Mouse (Mus musculus): ENCODE measurements at regions not wholly inside any gene's neighbourhood (a gene's known extent, or its start where the extent isn't known, plus 50 kb on each side); places are given as distances from the start of the nearest gene placed in this dataset.

DNA sequence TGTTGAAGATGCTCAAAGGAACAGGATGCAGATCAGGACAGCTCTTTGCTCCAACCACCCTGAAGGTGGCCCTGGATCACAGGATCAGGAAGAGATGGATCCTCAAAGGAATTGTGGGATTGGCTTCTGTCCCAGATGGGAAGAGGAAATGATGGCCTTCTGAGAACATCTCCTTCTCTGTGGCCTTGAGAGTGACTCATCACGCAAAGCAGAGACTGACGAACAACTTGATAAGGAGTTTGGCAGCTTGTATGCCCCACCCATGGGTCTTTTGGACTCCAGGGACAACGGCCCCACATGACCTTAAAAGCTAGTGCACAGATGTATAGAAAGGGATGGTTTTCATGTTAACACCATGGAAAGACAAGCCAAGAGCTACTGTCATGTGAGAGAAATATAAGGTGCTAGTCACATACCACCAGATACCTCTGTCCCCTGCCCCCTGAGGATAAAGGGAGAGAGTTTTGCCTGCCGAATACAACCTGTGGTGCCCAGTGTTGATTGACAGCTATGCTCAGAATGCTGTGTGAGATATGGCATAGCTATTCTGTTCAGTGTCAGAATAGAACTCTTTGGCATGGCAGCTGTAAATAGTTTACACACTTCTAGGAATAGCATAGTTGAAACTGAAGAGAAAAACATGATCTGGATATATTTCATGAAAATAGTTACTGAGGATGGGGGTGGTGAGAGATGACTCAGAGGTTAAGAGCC is 109.2 kb upstream of the S1pr3 start:
- no peak for DNase-seq

DNA sequence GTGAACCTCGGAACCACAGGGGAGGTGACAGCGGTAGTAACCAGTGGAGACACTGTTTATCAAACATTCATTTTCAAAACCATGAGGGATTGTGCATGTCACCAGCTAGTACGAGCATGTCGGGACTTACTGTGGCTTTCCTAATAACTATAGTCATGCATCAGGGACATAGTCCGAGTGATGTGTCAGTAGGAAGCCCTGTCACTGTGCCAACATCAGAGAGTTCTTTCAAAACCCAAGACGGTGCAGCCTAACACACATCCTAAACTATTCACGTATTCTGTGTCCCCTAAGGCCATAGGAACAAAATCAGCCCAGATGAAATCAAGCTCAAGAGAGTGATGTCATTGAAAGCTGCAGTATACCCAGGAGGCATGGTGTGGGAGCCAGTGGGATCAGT is 107.0 kb upstream of the S1pr3 start:
- no peak for DNase-seq

DNA sequence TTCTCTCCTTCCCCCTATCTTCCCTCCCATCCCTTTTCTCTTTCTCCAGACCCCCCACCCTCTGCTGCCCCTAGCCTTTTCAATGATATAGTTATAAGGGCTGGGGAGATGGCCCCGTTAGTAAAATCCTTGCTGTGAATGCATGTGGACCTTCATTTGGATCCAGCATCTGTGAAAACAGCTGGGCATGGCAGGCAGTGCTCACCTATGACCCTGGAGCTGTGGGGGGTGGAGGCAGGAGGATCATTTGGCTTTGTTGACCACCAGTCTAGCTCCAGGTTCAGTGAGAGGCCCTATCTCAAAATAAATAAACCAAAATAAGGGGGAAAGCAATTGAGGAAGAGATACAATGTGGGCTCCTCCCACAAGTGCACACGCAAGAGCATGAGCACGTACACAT is 105.3 kb upstream of the S1pr3 start:
- no peak for DNase-seq

DNA sequence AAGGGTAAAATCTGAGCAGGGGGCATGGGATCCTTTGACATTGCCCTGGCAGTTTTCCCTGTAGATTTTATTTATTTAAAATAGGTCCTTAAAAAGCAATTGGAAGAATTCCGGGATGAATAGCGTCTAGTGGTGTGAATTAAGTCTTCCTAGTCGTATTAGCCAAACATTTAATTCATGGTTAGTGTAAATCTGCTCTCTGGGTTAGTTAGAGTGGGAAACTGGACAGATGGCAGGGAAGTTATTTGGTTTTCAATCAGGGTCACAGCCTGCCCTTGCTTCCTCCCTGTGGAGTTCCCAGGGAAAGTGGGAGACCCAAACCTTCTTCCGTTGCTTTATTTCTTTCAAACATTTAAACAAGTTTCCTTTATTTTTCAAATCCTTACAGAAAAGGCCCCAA is 103.8 kb upstream of the S1pr3 start:
- no peak for DNase-seq

DNA sequence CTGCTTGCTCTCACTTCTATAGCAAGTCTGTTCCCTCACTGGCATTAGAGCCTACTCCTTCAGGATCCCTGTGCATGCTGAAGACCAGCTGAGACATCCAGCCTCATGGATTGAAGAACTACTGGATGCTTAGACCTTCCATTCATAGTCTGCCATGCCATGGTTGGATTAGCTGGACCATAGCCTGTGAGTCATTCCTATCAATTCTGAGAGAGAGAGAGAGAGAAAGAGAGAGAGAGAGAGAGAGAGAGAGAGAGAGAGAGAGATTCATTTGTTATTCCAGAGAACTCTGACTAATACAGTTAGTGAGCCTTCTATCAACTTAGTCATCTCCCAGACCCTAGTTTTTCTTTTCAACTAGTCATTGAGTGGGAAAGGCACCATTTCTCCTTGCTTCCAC is 99.0 kb upstream of the S1pr3 start:
- no peak for DNase-seq

DNA sequence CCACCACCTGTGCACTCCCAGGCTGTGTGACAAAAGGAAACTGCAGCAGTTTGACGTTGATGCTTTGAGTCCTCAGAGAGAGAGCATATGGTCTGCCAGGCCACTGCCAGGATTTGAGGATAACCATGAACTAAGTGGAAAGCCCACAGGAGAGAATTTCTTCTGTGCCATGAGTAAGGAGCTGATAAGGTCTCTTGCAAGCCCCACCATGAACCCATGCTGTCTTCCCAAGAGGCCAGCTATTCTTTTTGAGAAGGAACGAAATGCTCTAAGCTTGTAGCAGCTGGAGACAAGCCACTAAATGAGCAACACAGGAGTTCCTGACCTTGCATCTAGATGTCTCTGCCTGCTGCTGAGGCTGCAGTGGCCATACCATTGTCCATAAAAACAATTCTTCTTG is 98.4 kb upstream of the S1pr3 start:
- DNase-seq: no peak

DNA sequence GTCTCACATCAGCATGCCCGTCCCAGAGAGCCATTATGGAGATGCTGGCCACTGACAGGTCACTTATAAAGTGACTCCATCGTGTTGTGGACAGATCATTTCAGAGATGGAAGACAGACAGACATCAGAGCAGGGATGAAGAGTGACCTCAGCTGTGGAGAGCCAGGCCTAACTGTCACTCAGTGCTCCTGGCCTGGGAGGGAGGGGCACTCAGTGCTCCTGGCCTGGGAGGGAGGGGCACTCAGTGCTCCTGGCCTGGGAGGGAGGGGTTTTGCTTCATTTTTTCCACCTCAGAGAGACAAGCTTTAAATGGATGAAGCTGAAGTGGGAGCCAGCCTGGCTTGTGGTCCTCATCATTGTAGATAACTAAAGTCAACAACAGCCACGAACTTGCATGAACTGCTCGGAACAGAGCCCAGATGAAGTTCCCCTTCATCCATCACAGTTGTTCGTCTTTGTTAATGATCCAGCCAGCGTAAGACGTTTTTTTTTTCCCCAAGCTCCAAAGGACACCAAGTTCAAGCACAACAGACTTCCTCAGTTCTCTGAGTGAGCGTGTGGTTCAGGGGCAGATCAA is 96.7 kb upstream of the S1pr3 start:
- no peak for DNase-seq

DNA sequence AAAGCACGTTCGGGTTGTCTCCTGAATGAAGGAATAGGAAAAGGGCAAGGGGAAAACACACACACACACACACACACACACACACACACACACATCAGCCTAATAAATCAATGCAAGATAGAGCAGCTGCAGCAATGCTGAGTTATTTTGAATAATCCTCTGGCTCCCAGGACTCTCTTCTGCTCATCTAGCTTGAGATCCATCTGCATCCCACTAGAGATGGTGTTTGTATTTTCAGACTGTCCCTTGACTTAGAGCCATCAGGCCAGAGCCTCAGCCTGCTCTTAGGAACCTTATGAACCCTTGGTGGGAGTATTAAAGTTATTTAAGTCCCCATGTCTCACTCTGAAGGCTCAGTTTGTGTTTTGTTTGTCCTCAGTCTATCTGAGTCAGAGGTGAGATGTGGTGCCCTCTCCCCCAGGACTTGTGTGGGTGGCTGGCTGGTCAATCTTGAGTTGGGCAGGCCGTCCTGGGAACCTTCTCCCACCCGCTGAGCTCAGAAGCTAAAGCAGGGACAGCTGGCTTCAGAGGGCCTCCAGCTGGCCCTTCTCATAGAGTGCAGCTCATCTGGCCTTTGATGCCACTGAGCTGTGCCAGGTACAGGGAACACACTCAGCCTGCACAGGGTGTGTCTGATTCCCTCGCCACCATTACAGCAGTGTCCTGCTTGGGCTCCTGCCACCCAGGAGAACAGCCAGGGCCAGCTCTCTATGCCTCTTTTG is 95.1 kb upstream of the S1pr3 start:
- peak in 1 of 2 experiments; percentile 6 for DNase-seq

DNA sequence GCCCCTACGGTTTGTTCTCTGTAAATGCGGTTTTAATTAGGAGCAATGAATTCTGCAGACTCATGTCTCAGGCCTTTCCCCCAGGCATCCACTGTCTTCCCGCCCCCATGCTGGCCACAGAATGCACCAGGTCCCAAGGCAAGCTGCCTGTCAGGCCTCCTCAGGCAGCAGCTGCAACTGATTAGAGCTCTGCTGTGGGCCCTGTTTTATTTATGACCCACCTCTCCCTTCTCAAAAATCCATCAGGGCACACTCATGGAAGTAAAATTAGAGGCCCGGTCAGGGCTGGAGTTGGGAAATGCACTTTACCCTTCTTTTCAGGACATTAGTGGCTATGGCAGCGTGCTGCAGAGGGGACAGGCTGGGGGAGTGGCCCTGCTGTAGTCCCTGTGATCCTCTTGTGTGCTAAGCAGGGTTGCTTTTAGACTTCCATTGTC is 93.9 kb upstream of the S1pr3 start:
- DNase-seq: peak in 1 of 2 experiments; percentile 7

DNA sequence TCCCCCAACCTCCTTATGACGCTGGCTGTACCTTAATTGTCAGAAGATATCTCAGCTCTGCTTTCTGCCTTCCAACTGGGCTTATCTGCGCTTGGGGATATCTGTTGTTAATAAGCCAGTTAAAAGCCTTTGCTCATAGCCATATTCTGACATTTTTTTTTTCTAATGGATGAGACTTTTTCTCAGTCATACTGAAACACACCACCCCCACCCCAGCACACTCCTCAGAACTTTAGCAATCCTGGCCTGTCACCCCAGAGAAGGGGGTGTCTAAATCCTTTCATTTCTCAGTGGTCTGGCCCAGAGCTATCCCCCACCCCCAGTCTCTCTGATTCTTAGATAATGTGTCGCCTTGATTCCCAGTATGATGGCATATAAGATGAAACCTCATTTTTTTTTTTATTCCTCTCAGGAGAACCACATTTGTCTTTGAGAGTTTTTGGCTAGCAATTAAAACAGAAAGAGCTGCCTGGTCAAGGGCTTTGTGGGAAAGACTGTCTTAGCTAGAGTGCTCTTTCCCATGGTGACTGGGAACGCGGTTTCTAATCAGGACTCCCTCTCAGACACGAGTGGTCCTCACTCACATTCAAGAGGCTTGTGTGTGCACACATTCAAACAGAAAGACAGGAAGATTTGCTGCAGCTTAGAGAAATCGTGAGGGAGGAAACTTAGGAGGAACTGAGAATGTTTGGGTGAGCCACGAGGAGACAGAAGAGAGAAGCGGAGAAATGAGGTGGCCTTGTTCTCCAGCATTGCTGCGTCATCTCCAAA is 93.2 kb upstream of the S1pr3 start:
- DNase-seq: no peak

DNA sequence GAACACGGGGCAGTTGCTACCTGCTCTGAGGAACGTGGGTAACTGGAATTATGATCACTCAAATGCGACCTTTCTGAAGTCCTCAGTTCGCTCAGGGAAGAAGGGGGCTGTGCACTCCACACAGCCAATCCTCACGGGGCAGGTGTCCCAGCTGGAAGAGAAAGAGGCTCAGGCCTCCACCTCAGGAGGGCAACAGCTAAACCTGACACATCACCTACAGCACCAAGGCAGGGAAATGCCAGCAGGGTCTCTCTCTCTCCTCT is 92.7 kb upstream of the S1pr3 start:
- no peak for DNase-seq

DNA sequence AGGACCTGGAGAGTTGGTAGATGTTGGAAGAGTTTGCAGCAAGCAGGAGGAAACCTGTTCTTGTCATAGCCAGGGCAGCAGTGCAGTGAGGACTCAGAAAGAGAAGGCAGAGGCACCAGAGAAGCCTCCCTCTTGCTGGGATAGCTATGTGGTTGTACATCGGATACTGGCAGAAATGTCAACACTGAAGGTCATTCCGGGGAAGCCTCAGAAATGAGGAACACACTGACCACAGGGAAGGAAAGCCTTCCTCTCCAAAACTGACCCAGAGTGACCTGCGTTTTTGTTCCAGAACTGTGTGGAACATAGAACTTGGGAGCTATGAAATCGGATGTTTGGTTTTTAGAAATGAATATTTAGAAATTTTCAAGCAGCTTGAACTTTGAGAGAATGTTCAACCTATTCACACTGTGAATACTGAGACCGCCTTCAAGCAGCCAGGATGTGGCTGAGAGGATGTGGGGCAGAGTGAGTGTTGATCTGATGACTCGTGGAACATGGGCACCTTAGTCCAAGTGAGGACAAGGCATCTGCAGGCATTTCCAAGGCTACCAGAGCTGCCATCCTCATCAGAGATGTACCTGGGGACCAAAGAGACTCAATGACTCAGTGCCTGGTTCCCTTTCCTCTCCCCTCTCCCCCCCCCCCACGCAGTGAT is 85.3 kb upstream of the S1pr3 start:
- DNase-seq: no peak

DNA sequence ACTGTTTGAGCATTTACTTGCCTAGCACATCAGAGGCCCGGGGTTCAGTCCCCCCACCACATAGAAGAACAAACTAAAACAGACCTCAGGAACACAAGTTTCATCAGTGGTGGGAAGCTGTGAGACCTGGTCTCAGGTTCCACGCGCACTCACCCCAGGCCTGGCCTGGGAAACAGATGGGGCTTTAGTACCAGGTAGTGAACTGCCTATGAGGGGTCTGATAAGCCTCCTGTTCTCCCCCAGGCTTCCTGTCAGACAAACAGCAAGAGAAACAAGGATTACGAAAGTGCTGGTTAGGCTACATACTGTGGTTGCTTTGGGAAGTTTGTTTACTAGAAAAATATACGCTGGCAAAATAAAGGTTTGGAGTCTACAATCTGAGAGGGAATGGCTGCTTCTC is 83.7 kb upstream of the S1pr3 start:
- DNase-seq: no peak

DNA sequence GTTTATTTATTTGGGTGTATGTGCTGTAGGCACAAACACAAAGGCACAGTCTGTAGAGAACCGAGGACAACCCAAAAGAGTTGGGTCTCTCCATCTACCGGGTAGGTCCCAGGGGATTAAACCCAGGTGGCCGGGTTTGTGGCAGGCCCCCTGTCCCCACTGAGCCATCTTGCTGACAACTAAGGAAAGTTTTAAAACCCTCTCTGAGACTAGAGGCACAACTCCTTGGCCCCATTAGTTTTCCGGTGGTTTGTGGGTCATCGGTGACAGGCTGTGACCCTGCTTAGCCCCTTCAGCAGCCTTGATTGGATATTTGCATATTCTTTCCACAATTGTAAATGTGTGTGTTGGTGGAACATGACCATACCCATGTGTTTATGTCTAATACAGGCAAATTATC is 83.1 kb upstream of the S1pr3 start:
- DNase-seq: no peak

DNA sequence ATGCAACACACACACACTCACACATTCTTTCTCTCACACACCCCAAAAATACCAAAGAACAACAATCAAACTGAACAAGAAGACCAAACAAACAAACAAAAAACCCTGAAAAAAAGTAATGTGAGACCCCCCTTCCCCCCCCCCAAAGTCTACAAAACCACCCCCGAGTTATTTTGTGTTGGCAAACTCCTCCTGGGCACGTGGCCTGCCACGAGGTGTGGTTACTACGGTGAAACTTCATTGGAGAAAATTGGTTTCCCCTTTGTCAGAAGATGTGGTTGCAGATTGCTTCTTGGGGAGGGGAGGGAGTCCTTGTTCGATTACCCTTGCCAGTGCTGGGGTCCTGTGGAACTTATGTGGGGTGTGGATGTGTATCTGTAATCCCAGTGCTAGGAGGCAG is 82.3 kb upstream of the S1pr3 start:
- no peak for DNase-seq

DNA sequence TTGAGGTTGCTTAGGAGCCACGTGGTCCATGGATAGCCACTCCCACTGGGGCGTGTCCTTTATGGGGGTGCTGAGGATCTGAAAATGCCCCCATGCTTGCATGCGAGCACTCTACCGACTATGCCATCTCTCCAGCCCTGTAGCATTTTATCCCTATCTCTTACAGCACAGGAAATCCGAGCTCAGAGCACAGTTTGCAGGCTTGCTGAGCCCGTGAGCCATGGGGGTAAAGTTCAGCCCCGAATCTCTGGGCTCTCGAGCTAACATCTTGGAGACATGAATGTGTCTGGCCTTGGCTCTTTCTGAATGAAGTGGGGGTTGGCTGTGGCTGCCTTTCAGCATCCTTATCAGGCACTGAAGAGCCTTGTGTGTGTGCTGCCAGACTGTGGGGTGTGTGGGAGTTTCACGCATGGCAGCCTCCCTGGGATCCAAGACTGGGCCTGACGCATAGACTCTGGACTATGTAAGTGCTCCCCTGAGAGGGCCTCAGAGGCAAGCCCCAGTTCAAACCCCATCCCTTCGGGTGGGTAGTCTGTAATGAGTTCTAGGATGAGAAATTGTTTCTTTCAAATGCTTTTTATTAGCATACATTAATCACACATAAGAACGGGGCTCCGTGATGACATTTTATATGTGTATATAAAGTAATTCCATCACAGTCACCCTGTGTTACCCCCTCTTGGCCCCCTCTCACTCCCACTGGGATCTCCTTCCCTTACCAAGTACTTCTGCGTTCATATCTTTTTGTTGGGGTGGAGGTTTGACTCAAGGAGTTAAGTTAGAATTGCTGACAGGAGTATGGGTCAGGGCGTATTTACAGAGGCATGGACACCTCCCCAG is 80.1 kb upstream of the S1pr3 start:
- no peak for DNase-seq

DNA sequence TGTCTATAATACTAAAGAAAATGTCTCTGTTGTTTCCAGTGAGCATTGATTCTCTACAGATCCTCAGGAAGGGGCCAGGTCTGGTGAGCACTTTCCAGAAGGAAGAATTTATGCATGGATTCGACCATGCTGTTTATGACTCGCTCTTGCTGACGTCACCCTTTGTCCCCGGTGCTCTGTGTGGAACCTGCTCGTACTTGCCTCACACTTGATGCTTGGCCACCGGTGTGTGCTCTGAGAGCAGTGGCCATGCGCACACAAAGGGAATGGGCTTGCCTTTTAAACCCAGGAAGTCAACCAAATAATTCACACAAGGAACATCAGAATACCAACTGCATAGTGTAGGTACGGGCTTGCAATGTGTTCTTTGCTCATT is 79.5 kb upstream of the S1pr3 start:
- DNase-seq: no peak

DNA sequence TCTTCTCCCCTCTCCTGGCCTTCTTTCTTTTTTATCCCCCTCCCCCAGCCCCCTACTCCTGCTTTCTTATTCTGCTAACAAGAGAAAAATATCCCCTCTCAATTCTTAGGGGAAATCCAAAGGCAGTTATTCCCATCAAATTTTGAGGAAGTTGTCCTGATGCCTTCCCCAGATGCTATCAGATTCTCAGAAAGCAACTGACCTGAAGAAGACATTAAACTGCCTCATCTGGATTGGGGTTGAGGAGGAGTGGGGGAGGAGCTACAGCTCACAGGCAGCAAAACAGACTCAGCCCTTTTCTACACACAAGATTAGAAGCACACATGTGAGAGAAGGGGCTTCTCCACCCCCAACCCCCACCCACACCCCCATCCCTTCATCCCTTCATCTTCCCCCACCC is 78.7 kb upstream of the S1pr3 start:
- no peak for DNase-seq

DNA sequence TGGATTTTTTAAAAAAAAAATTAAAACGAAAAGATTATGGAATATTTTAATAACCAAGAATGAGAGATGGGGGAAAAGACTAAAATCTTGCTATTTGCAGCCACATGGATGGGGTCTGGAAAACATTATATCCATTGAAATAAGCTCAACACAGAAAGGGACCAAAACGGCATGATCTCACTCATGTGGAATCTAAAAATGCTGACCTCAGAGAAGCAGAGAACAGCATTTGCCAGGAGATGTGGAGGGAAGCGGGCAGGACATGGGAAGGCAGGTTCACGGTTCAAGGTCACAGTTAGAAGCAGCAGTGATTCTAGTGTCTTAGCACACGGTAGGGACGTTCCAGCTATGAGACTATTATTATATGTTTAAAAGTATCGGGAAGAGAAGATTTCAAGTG is 76.2 kb upstream of the S1pr3 start:
- DNase-seq: no peak

DNA sequence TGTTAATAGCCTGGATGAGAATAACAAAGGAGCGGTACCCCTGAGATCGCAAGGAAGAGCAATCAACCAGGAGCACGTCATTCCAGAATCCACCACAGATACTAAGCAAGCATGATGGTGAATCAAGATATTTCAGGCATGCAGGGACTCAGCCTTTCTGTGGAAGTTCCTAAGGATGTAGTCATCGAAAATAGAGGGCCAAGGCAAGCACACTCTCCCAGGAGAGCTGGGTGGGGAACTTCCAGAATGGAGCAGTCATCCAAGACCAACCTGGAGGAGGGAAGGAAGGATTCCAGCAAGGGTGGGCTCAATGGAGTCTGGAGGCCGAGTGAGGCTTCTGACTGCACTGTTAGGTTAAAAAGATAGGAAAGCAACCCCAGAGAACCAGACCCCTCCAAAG is 75.0 kb upstream of the S1pr3 start:
- DNase-seq: no peak

DNA sequence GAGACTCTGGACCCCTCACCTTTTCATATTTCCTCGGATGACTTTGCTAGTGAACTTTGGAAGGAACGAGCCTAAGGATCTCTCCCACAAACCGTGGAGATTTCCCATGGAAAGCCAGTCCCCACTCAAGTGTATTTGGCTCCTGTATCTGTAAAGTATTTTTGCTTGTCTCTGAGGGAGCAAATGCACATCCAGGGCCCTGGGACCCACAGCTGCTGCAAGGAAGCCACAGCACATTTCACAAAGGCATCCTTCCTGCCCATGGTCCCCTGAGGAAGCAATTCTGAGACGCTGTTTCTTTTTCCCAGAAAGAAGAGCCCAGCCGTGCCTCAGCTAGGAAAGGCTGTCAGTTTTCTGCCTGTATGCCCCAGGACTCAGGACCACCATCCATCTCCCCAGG is 71.7 kb upstream of the S1pr3 start:
- DNase-seq: no peak

DNA sequence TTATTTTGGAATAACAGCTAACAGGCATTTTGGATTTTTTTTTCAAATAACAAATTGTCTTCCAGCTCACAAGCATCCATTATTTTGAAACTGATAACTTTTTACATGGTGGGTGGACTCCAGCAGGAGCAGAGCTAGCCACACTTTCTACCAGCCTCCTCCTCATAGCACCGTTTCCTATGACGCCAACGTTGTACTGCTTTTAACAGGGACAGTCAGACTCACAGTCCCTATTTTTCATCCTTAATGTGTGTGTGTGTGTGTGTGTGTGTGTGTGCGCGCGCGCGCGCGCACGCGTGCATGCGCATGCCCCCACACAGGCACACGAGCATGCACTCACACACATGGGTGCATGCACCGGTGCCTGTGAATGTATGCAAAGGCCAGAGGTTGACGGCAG is 70.5 kb upstream of the S1pr3 start:
- DNase-seq: no peak

DNA sequence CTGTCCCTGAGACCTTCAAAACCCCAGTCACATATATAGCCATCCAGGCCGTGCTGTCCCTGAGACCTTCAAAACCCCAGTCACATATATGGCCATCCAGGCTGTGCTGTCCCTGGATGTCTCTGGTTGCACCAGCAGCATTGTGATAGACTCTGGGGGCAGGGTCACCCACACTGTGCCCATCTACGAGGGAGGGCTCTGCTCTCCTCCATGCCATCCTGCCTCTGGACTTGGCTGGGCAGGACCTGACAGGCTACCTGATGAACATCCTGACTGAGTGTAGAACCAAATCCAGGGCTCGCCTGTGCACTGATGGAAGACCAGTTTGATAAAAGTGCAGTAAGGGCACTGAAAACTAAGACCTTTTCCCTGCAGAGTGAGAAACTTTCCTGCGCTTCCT is 63.1 kb upstream of the S1pr3 start:
- no peak for DNase-seq
